Mouse (Mus musculus) intestine, embryonic 16.5 days (tissue): Measurements from ENCODE around the gene 6030445D17Rik. TPM values are rescaled to one million over a fixed set of nuclear protein-coding genes. Genes with fewer than 3 reads are reported as not detected.

ENCODE experiments used
- ATAC-seq: fragments of 200-750 bp; cut with Nextera tagmentation; 2 replicates; pipeline ENCODE4 v1.8.0; 2017; ENCODE audit warnings: moderate TSS enrichment, moderate library complexity
- H3K27ac ChIP-seq: fragments of 300-500 bp; sonication (generic); 2 replicates; pipeline ENCODE4 v1.5.1; 2014; ENCODE audit warnings: mild to moderate bottlenecking, low read length
- H3K27me3 ChIP-seq: fragments of 300-500 bp; sonication (generic); replicated peaks from 2 replicates; pipeline ENCODE4 v1.6.1; 2014; ENCODE audit warnings: low read length, control low read depth, mixed read lengths; ENCODE audit not compliant: control insufficient read depth, insufficient read depth
- H3K36me3 ChIP-seq: fragments of 300-500 bp; sonication (generic); 2 replicates; pipeline ENCODE4 v1.6.1; 2014; ENCODE audit warnings: low read length, control low read depth; ENCODE audit not compliant: control insufficient read depth, insufficient read depth
- H3K4me1 ChIP-seq: fragments of 300-500 bp; sonication (generic); 2 replicates; pipeline ENCODE4 v1.6.1; 2014; ENCODE audit warnings: low read length, control low read depth, mixed read lengths; ENCODE audit not compliant: control insufficient read depth, insufficient read depth
- H3K4me2 ChIP-seq: fragments of 300-500 bp; sonication (generic); 2 replicates; pipeline ENCODE4 v1.6.1; 2014; ENCODE audit warnings: low read depth, low read length, control low read depth
- H3K4me3 ChIP-seq: fragments of 300-500 bp; sonication (generic); 2 replicates; pipeline ENCODE4 v1.5.1; 2014; ENCODE audit warnings: mild to moderate bottlenecking, low read length
- H3K9ac ChIP-seq: fragments of 300-500 bp; sonication (generic); 2 replicates; pipeline ENCODE4 v1.6.1; 2014; ENCODE audit warnings: low read depth, low read length
- H3K9me3 ChIP-seq: fragments of 300-500 bp; sonication (generic); 2 replicates; pipeline ENCODE4 v1.6.1; 2016; ENCODE audit warnings: low read length, control low read depth; ENCODE audit not compliant: control insufficient read depth
- polyA plus RNA-seq: library from polyadenylated mRNA; unstranded; fragments of >200 nt; fragmentation: Nextera tagmentation; extraction: Ambion mirVana; gene quantifications from 2 replicates; pipeline ENCODE4 v1.2.1, GENCODE M21; 2015

Gene 6030445D17Rik
- polyA plus RNA-seq, 1 experiment from 2014 or later = 0.27 TPM

DNA sequence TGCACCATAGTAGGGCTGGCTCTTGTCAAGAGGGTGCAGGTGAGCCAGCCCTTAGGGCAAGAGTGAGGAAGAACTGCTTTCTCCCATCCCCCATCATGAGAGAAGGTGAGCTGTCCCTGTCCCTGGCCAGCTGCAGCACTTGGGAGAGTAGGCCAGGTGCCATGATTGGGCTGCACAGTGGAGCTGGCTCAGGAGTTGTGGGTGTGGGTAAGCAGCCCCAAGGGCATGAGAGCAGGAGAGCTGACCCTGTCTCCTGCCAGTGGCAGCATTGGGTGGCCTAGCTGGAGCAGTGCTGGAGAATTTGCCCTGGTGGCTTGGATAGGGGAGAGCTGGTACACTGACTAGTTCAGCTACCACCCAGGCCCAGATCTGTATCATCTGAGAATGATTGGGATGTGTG is 50.9 kb downstream of the 6030445D17Rik start:
- Histone ChIP-seq H3K36me3 (no peaks in the 10 kb centered on the region), H3K4me3 (no peak overlapping the region), H3K9me3 (no peaks in the 10 kb centered on the region), H3K27me3 (no peaks in the 10 kb centered on the region), H3K27ac (no peak overlapping the region), H3K9ac (no peak overlapping the region), H3K4me1 (peaks cover 9% of the 10 kb centered on the region), H3K4me2 (no peak overlapping the region)
- ATAC-seq = no peak

Other genes with a start within 250 kb of the 6030445D17Rik start
- gene Tcea3, start 214.5 kb upstream of the 6030445D17Rik start, polyA plus RNA-seq = 22.9 and 23.3 TPM in 2 replicates
- gene Zfp46, start 177.6 kb upstream of the 6030445D17Rik start, polyA plus RNA-seq = 13.6 and 15.0 TPM in 2 replicates
- gene Hnrnpr, start 151.3 kb upstream of the 6030445D17Rik start, polyA plus RNA-seq = 101 and 106 TPM in 2 replicates
- 0.10 and 0.16 TPM in 2 replicates for gene Htr1d, start 38.7 kb upstream of the 6030445D17Rik start, polyA plus RNA-seq
- 96.8 and 115 TPM in 2 replicates for gene Luzp1, start 7.5 kb downstream of the 6030445D17Rik start, polyA plus RNA-seq
- 14.0 and 14.3 TPM in 2 replicates for gene Kdm1a, start 140.5 kb downstream of the 6030445D17Rik start, polyA plus RNA-seq
- gene Tex46, start 148.2 kb downstream of the 6030445D17Rik start, polyA plus RNA-seq = not detected in 2 replicates
- gene Lactbl1, start 160.4 kb downstream of the 6030445D17Rik start, polyA plus RNA-seq = not detected in 2 replicates